Mouse (Mus musculus): ENCODE measurements around the gene Hipk2. TPM values are rescaled to one million over a fixed set of nuclear protein-coding genes. Genes with fewer than 3 reads are reported as not detected.

Gene Hipk2
- polyA plus RNA-seq, 1 experiment from 2014 or later, result 27.4 TPM

GRCm38 (mm10) chr6:38753729-38754128, 122.2 kb downstream of the Hipk2 start:
- Histone ChIP-seq H3K27me3 (replicated peaks; ENCODE audit: control insufficient read depth, insufficient read depth, low read length) (no peaks in the 10 kb centered on the region), H3K9ac (ENCODE audit: low read depth, low read length) (no peak overlapping the region), H3K9me3 (ENCODE audit: control insufficient read depth, low read length) (no peaks in the 10 kb centered on the region), H3K27ac (ENCODE audit: low read depth, low read length) (no peak overlapping the region), H3K4me2 (no peak overlapping the region), H3K36me3 (ENCODE audit: control insufficient read depth, insufficient read depth, low read length) (no peaks in the 10 kb centered on the region), H3K4me3 (ENCODE audit: low read depth, low read length) (no peak overlapping the region), H3K4me1 (replicated peaks; ENCODE audit: control insufficient read depth, insufficient read depth, low read length) (peaks cover 16% of the 10 kb centered on the region)
- ATAC-seq (replicated peaks; ENCODE audit: low FRiP score) (no peak), DNase-seq (ENCODE audit: low spot score) (no peak)
- 83% methylated on average over 2 of the region's 2 CpGs for WGBS

GRCm38 (mm10) chr6:38753025-38753424, 122.9 kb downstream of the Hipk2 start:
- 81% methylated on average over 2 of the region's 2 CpGs for WGBS
- H3K9me3 ChIP-seq (ENCODE audit: control insufficient read depth, low read length), result no peaks in the 10 kb centered on the region
- peaks cover 9% of the 10 kb centered on the region for H3K4me1 ChIP-seq (replicated peaks; ENCODE audit: control insufficient read depth, insufficient read depth, low read length)
- H3K36me3 ChIP-seq (ENCODE audit: control insufficient read depth, insufficient read depth, low read length), result no peaks in the 10 kb centered on the region
- H3K4me2 ChIP-seq, result no peak overlapping the region
- DNase-seq (ENCODE audit: low spot score) (no peak), ATAC-seq (replicated peaks; ENCODE audit: low FRiP score) (no peak)
- no peak overlapping the region for H3K4me3 ChIP-seq (ENCODE audit: low read depth, low read length)
- H3K9ac ChIP-seq (ENCODE audit: low read depth, low read length), result no peak overlapping the region
- no peaks in the 10 kb centered on the region for H3K27me3 ChIP-seq (replicated peaks; ENCODE audit: control insufficient read depth, insufficient read depth, low read length)
- H3K27ac ChIP-seq (ENCODE audit: low read depth, low read length), result no peak overlapping the region

- ATAC-seq (replicated peaks; ENCODE audit: low FRiP score) (no peak), DNase-seq (ENCODE audit: low spot score) (no peak)
- no peaks in the 10 kb centered on the region for H3K9me3 ChIP-seq (ENCODE audit: control insufficient read depth, low read length)
- H3K4me2 ChIP-seq, result no peak overlapping the region
- H3K4me3 ChIP-seq (ENCODE audit: low read depth, low read length), result no peak overlapping the region
- no peaks in the 10 kb centered on the region for H3K27me3 ChIP-seq (replicated peaks; ENCODE audit: control insufficient read depth, insufficient read depth, low read length)
- no peak overlapping the region for H3K27ac ChIP-seq (ENCODE audit: low read depth, low read length)
- no peaks in the 10 kb centered on the region for H3K36me3 ChIP-seq (ENCODE audit: control insufficient read depth, insufficient read depth, low read length)
- 89% methylated on average over 6 of the region's 6 CpGs for WGBS
- no peak overlapping the region for H3K9ac ChIP-seq (ENCODE audit: low read depth, low read length)
- H3K4me1 ChIP-seq (replicated peaks; ENCODE audit: control insufficient read depth, insufficient read depth, low read length), result peaks cover 4% of the 10 kb centered on the region
Measured at GRCm38 (mm10) chr6:38752495-38752894, 123.5 kb downstream of the Hipk2 start.

GRCm38 (mm10) chr6:38748037-38748436, 127.9 kb downstream of the Hipk2 start:
- no peak for ATAC-seq (replicated peaks; ENCODE audit: low FRiP score)
- Histone ChIP-seq H3K27me3 (replicated peaks; ENCODE audit: control insufficient read depth, insufficient read depth, low read length) (no peaks in the 10 kb centered on the region), H3K27ac (ENCODE audit: low read depth, low read length) (no peak overlapping the region), H3K4me3 (ENCODE audit: low read depth, low read length) (no peak overlapping the region), H3K36me3 (ENCODE audit: control insufficient read depth, insufficient read depth, low read length) (peaks cover 16% of the 10 kb centered on the region), H3K4me1 (replicated peaks; ENCODE audit: control insufficient read depth, insufficient read depth, low read length) (peaks cover 3% of the 10 kb centered on the region; the same call in 1 of the 2 replicates), H3K9ac (ENCODE audit: low read depth, low read length) (no peak overlapping the region), H3K4me2 (no peak overlapping the region), H3K9me3 (ENCODE audit: control insufficient read depth, low read length) (no peaks in the 10 kb centered on the region)
- no peak for DNase-seq (ENCODE audit: low spot score)
- whole genome bisulfite sequencing, result 60% methylated on average over 4 of the region's 4 CpGs

- WGBS, result 94% methylated on average over 7 of the region's 7 CpGs
- H3K36me3 ChIP-seq (ENCODE audit: control insufficient read depth, insufficient read depth, low read length), result peaks cover 30% of the 10 kb centered on the region
- no peaks in the 10 kb centered on the region for H3K9me3 ChIP-seq (ENCODE audit: control insufficient read depth, low read length)
- H3K4me1 ChIP-seq (replicated peaks; ENCODE audit: control insufficient read depth, insufficient read depth, low read length), result peaks cover 5% of the 10 kb centered on the region; the same call in 1 of the 2 replicates
- no peak for DNase-seq (ENCODE audit: low spot score)
- H3K9ac ChIP-seq (ENCODE audit: low read depth, low read length), result no peak overlapping the region
- no peak overlapping the region for H3K4me2 ChIP-seq
- H3K27ac ChIP-seq (ENCODE audit: low read depth, low read length), result no peak overlapping the region
- no peak for ATAC-seq (replicated peaks; ENCODE audit: low FRiP score)
- no peaks in the 10 kb centered on the region for H3K27me3 ChIP-seq (replicated peaks; ENCODE audit: control insufficient read depth, insufficient read depth, low read length)
- H3K4me3 ChIP-seq (ENCODE audit: low read depth, low read length), result no peak overlapping the region
Measured at GRCm38 (mm10) chr6:38743351-38743750, 132.6 kb downstream of the Hipk2 start.

- ATAC-seq (replicated peaks; ENCODE audit: low FRiP score), result no peak
- no peak for DNase-seq (ENCODE audit: low spot score)
- Histone ChIP-seq H3K27me3 (replicated peaks; ENCODE audit: control insufficient read depth, insufficient read depth, low read length) (no peaks in the 10 kb centered on the region), H3K36me3 (ENCODE audit: control insufficient read depth, insufficient read depth, low read length) (peaks cover 30% of the 10 kb centered on the region), H3K4me2 (no peak overlapping the region), H3K9ac (ENCODE audit: low read depth, low read length) (no peak overlapping the region), H3K9me3 (ENCODE audit: control insufficient read depth, low read length) (no peaks in the 10 kb centered on the region), H3K27ac (ENCODE audit: low read depth, low read length) (no peak overlapping the region), H3K4me1 (replicated peaks; ENCODE audit: control insufficient read depth, insufficient read depth, low read length) (peaks cover 9% of the 10 kb centered on the region; the same call in 1 of the 2 replicates), H3K4me3 (ENCODE audit: low read depth, low read length) (no peak overlapping the region)
- 94% methylated on average over 3 of the region's 3 CpGs for WGBS
Measured at GRCm38 (mm10) chr6:38742441-38742840, 133.5 kb downstream of the Hipk2 start.

GRCm38 (mm10) chr6:38741024-38741423, 134.9 kb downstream of the Hipk2 start:
- 95% methylated on average over 3 of the region's 3 CpGs for WGBS
- Histone ChIP-seq H3K4me3 (ENCODE audit: low read depth, low read length) (no peak overlapping the region), H3K4me1 (replicated peaks; ENCODE audit: control insufficient read depth, insufficient read depth, low read length) (peaks cover 13% of the 10 kb centered on the region; the same call in 1 of the 2 replicates), H3K4me2 (no peak overlapping the region), H3K27me3 (replicated peaks; ENCODE audit: control insufficient read depth, insufficient read depth, low read length) (no peaks in the 10 kb centered on the region), H3K27ac (ENCODE audit: low read depth, low read length) (no peak overlapping the region), H3K36me3 (ENCODE audit: control insufficient read depth, insufficient read depth, low read length) (peaks cover 38% of the 10 kb centered on the region), H3K9ac (ENCODE audit: low read depth, low read length) (no peak overlapping the region), H3K9me3 (ENCODE audit: control insufficient read depth, low read length) (no peaks in the 10 kb centered on the region)
- ATAC-seq (replicated peaks; ENCODE audit: low FRiP score) (no peak), DNase-seq (ENCODE audit: low spot score) (no peak)

- Histone ChIP-seq H3K27me3 (replicated peaks; ENCODE audit: control insufficient read depth, insufficient read depth, low read length) (no peaks in the 10 kb centered on the region), H3K9me3 (ENCODE audit: control insufficient read depth, low read length) (no peaks in the 10 kb centered on the region), H3K4me2 (no peak overlapping the region), H3K9ac (ENCODE audit: low read depth, low read length) (no peak overlapping the region), H3K4me3 (ENCODE audit: low read depth, low read length) (no peak overlapping the region), H3K4me1 (replicated peaks; ENCODE audit: control insufficient read depth, insufficient read depth, low read length) (peaks cover 13% of the 10 kb centered on the region; the same call in 1 of the 2 replicates), H3K27ac (ENCODE audit: low read depth, low read length) (no peak overlapping the region; the same call in 1 of the 2 replicates), H3K36me3 (ENCODE audit: control insufficient read depth, insufficient read depth, low read length) (peaks cover 26% of the 10 kb centered on the region)
- ATAC-seq (replicated peaks; ENCODE audit: low FRiP score) (no peak), DNase-seq (ENCODE audit: low spot score) (no peak)
- 49% methylated on average over 3 of the region's 3 CpGs for WGBS
Measured at GRCm38 (mm10) chr6:38739266-38739665, 136.7 kb downstream of the Hipk2 start.

- DNase-seq (ENCODE audit: low spot score) (no peak), ATAC-seq (replicated peaks; ENCODE audit: low FRiP score) (no peak)
- Histone ChIP-seq H3K27ac (ENCODE audit: low read depth, low read length) (no peak overlapping the region), H3K4me1 (replicated peaks; ENCODE audit: control insufficient read depth, insufficient read depth, low read length) (peaks cover 13% of the 10 kb centered on the region; the same call in 1 of the 2 replicates), H3K4me3 (ENCODE audit: low read depth, low read length) (no peak overlapping the region), H3K9me3 (ENCODE audit: control insufficient read depth, low read length) (no peaks in the 10 kb centered on the region), H3K36me3 (ENCODE audit: control insufficient read depth, insufficient read depth, low read length) (peaks cover 28% of the 10 kb centered on the region), H3K4me2 (no peak overlapping the region), H3K9ac (ENCODE audit: low read depth, low read length) (no peak overlapping the region), H3K27me3 (replicated peaks; ENCODE audit: control insufficient read depth, insufficient read depth, low read length) (no peaks in the 10 kb centered on the region)
- WGBS, result 48% methylated on average over 2 of the region's 2 CpGs
Measured at GRCm38 (mm10) chr6:38737763-38738162, 138.2 kb downstream of the Hipk2 start.
